Mouse (Mus musculus): ENCODE data around the gene Zfp763. TPM values are rescaled to one million over a fixed set of nuclear protein-coding genes. Genes with fewer than 3 reads are reported as not detected.

Zfp763 gene
- total and polyA plus RNA-seq, 3 experiments = 0.76 to 4.0 (median 3.3) TPM

DNA sequence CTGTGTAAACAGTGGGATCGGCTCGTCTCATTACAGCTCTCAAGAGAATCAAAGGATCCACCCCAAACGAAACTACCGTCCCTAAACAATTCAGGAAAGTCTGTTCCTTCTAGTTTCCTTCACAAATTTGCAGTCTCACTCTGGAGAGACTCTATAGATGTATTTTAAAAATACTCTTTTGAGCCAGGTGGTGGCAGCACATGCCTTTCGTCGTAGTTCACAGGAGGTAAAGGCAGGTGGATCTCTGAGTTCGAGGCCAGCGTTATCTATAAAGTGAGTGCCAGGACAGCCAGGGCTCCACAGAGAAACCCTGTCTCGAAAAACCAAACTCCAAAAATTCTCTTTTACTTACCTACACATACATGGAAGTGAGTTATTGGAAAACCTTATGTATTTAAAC is 24.9 kb downstream of the Zfp763 start:
- TF ChIP-seq CTCF (IDR thresholded peaks at IDR 0.05) (peak; percentile 23), EP300 (IDR thresholded peaks at IDR 0.05; ENCODE audit: insufficient read depth, low read depth, low read length) (no peak), POLR2A (IDR thresholded peaks at IDR 0.05; ENCODE audit: insufficient read depth, low read depth, low read length) (no peak)
- Histone ChIP-seq H3K27ac (no peak overlapping the region), H3K9ac (ENCODE audit: low read depth, low read length) (no peak overlapping the region), H3K4me3 (no peak overlapping the region), H3K36me3 (ENCODE audit: control insufficient read depth, insufficient read depth, low read length) (peaks cover 6% of the 10 kb centered on the region), H3K4me1 (ENCODE audit: control insufficient read depth, insufficient read depth, low read length) (no peaks in the 10 kb centered on the region), H3K79me2 (replicated peaks; ENCODE audit: control insufficient read depth, insufficient read depth, low read length) (no peaks in the 10 kb centered on the region), H3K27me3 (ENCODE audit: control insufficient read depth, insufficient read depth, low read length) (no peaks in the 10 kb centered on the region)
- intact Hi-C loops (cut with DNase I) = no loop called here
- DNase-seq = no peak
- WGBS = 44% methylated on average over 9 of the region's 9 CpGs

DNA sequence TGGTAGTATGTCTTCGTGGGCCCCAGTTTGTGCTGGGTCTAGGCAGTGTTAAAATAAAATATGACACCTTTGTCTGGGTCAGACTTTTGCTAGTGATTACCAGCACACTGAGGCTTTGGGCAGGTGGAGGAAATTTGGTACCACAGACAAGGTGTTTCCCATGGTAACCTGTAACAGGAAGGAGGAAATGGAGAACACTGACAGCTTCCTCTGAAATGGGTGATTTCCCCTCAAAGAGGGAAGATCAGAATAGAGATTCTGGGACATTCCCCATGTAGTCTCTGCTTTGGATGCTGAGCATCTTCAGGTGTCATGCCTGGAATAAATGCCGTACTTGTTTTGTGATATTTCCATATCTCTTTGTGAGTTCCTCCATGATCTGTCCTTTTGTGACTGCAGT is 34.7 kb downstream of the Zfp763 start:
- no peak for DNase-seq
- Histone ChIP-seq H3K79me2 (replicated peaks; ENCODE audit: control insufficient read depth, insufficient read depth, low read length) (peaks cover 5% of the 10 kb centered on the region), H3K9ac (ENCODE audit: low read depth, low read length) (no peak overlapping the region), H3K4me3 (no peak overlapping the region), H3K27ac (no peak overlapping the region), H3K4me1 (ENCODE audit: control insufficient read depth, insufficient read depth, low read length) (peaks cover 2% of the 10 kb centered on the region; the same call in 1 of the 2 replicates), H3K27me3 (ENCODE audit: control insufficient read depth, insufficient read depth, low read length) (no peaks in the 10 kb centered on the region), H3K36me3 (ENCODE audit: control insufficient read depth, insufficient read depth, low read length) (peaks cover 13% of the 10 kb centered on the region; the same call in 1 of the 2 replicates)
- WGBS = 97% methylated on average over 2 of the region's 2 CpGs
- intact Hi-C loops (cut with DNase I) = no loop called here
- TF ChIP-seq CTCF (IDR thresholded peaks at IDR 0.05) (no peak), EP300 (IDR thresholded peaks at IDR 0.05; ENCODE audit: insufficient read depth, low read depth, low read length) (no peak), POLR2A (IDR thresholded peaks at IDR 0.05; ENCODE audit: insufficient read depth, low read depth, low read length) (no peak)

DNA sequence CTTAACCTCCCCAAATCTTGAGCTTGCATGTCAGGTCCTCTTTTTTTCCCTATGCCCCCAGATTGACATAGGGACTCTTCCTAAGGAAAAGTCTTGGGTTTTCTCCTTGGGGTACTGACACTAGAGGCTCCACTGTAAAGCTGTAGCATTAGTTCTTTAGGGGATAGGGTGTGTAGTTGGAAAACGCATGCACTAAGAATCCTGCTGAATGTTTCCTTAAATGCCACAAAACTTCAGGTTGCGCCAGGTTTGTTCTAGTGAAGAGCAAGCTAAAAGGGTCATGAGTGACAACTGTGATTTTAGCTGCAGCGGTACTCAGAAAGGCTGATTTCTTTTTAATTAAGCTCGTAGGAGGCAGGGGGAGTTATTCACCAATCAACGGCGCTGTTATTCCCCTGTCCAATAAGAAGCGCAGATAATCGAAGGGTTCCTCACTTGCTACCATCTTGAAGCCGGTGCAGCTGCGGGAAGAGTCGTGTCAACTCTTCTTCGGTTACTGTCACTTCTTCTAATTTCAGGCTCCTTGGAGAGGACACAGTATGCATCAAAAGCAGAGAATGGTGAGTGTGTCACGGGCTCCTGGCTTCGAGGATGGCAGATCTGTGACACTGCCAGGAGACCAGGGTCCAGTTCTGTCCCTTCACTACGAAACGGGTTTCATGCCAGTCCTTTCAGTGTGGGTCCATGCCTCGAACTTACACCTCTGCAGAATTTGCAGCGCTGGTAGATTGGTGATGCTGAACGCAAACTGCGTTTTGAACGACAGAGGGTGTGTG is 40.3 kb downstream of the Zfp763 start, which contains the start of gene Zfp952:
Zfp952 (plus strand) TSS at position 431 of the 776 bp plus-strand sequence.
- Histone ChIP-seq H3K9ac (ENCODE audit: low read depth, low read length) (peak within 1 kb of the TSS; percentile 79), H3K79me2 (replicated peaks; ENCODE audit: control insufficient read depth, insufficient read depth, low read length) (peaks cover 3% of the 10 kb centered on the region), H3K4me1 (ENCODE audit: control insufficient read depth, insufficient read depth, low read length) (peaks cover 2% of the 10 kb centered on the region; the same call in 1 of the 2 replicates), H3K27me3 (ENCODE audit: control insufficient read depth, insufficient read depth, low read length) (no peaks in the 10 kb centered on the region), H3K27ac (peak within 1 kb of the TSS; percentile 82), H3K36me3 (ENCODE audit: control insufficient read depth, insufficient read depth, low read length) (peaks cover 4% of the 10 kb centered on the region; the same call in 1 of the 2 replicates), H3K4me3 (peak within 1 kb of the TSS; percentile 87)
- no peak for TF ChIP-seq CTCF (IDR thresholded peaks at IDR 0.05)
- TF ChIP-seq POLR2A (IDR thresholded peaks at IDR 0.05; ENCODE audit: insufficient read depth, low read depth, low read length) = peak; percentile 88
- 2% methylated on average over 21 of the region's 21 CpGs for WGBS
- intact Hi-C loops (cut with DNase I) = loop anchor here (2.0 to 5.0 kb wide), 2 partner anchors 26 to 39 kb away; partner anchors contain the start of gene Zfp763
- peak; percentile 85 to 89 for DNase-seq

DNA sequence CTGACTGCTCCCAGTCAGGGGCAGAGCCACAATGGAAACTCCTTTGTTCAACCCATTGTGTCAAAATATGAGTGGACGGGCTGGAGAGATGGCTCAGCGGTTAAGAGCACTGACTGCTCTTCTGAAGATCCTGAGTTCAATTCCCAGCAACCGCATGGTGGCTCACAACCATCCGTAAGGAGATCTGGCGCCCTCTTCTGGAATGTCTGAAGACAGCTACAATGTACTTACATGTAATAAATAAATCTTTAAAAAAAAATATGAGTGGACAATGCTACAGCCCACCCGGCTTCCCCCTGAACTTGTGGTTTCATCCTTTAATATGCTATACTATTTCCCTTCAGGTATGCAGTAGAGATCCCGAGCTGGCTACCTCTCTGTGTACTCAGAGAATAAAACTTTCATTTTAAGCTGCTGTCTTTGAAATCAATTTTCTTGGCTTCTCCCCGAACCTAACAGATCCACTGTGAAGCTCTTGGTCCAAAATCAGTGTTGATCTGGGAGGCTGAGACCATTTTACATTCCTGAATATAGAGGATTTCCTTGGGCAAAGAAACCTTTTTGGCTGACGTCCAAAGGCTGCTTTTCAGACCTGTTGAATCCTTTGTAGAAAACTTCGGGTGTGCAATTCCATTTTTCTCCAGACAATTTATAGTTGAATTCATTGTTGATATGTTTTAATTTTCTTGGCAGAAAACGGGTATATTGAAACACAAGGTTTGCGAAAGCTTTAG is 41.1 kb downstream of the Zfp763 start:
- H3K4me1 ChIP-seq (ENCODE audit: control insufficient read depth, insufficient read depth, low read length) = peaks cover 2% of the 10 kb centered on the region; the same call in 1 of the 2 replicates
- H3K9ac ChIP-seq (ENCODE audit: low read depth, low read length) = no peak overlapping the region; the same call in 1 of the 2 replicates
- H3K79me2 ChIP-seq (replicated peaks; ENCODE audit: control insufficient read depth, insufficient read depth, low read length) = peaks cover 3% of the 10 kb centered on the region
- no peaks in the 10 kb centered on the region for H3K27me3 ChIP-seq (ENCODE audit: control insufficient read depth, insufficient read depth, low read length)
- H3K36me3 ChIP-seq (ENCODE audit: control insufficient read depth, insufficient read depth, low read length) = peaks cover 4% of the 10 kb centered on the region; the same call in 1 of the 2 replicates
- 60% methylated on average over 12 of the region's 12 CpGs for WGBS
- H3K4me3 ChIP-seq = peak overlapping the region; percentile 87
- peak overlapping the region; percentile 82; the same call in 1 of the 2 replicates for H3K27ac ChIP-seq
- TF ChIP-seq POLR2A (IDR thresholded peaks at IDR 0.05; ENCODE audit: insufficient read depth, low read depth, low read length) (no peak), CTCF (IDR thresholded peaks at IDR 0.05) (peak; percentile 60)
- intact Hi-C loops (cut with DNase I) = loop anchor here (2.0 to 5.0 kb wide), 2 partner anchors 25 to 40 kb away; partner anchors contain the start of gene Zfp763
- DNase-seq = peak in 1 of 2 experiments; percentile 10

DNA sequence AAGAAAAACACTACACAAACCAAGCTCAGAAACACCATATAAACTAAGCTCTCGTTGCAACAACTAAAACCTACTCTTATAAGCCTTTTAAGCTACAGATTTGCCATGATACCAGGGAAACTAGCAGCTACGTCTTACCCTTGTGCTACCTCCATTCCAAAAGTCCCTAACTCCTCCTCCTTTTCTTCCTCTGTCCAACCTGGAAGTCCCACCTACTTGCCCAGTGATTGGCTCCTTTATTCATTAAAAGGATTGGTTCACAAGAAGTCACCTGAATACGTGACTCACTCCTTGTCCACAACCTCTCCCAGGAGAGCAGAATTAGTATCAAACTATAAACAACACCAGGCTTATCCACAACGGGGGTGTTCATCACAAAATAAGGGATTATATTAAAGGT is 46.9 kb downstream of the Zfp763 start:
- Histone ChIP-seq H3K79me2 (replicated peaks; ENCODE audit: control insufficient read depth, insufficient read depth, low read length) (no peaks in the 10 kb centered on the region), H3K4me1 (ENCODE audit: control insufficient read depth, insufficient read depth, low read length) (no peaks in the 10 kb centered on the region), H3K9ac (ENCODE audit: low read depth, low read length) (no peak overlapping the region), H3K27me3 (ENCODE audit: control insufficient read depth, insufficient read depth, low read length) (no peaks in the 10 kb centered on the region), H3K4me3 (no peak overlapping the region), H3K27ac (no peak overlapping the region), H3K36me3 (ENCODE audit: control insufficient read depth, insufficient read depth, low read length) (no peaks in the 10 kb centered on the region)
- no peak for DNase-seq
- WGBS = 75% methylated on average over 4 of the region's 4 CpGs
- TF ChIP-seq EP300 (IDR thresholded peaks at IDR 0.05; ENCODE audit: insufficient read depth, low read depth, low read length) (no peak), POLR2A (IDR thresholded peaks at IDR 0.05; ENCODE audit: insufficient read depth, low read depth, low read length) (no peak), CTCF (IDR thresholded peaks at IDR 0.05) (no peak)
- intact Hi-C loops (cut with DNase I) = no loop called here
